Mouse (Mus musculus) embryonic stem cell, embryonic (primary cell): ENCODE results near the gene Pdgfb.

Source experiments
- CTCF ChIA-PET, 4 experiments: fragments of 300-600 bp in 2 of 4; fragments of 350-600 bp in 2 of 4; sonication (Branson Sonifier 250); formaldehyde crosslinking; loops; one replicate each; lab custom pipeline; 2022; ENCODE audit warnings: inconsistent platforms in 2 of 4; lab: Charles Lee
- POLR2A ChIA-PET, 4 experiments: fragments of 300-600 bp in 2 of 4; fragments of 350-600 bp in 2 of 4; sonication (Branson Sonifier 250); formaldehyde crosslinking; loops; one replicate each; lab custom pipeline; 2022; ENCODE audit warnings: antibody characterized with exemption in 4 of 4, inconsistent platforms in 1 of 4; lab: Charles Lee

The Pdgfb gene

DNA sequence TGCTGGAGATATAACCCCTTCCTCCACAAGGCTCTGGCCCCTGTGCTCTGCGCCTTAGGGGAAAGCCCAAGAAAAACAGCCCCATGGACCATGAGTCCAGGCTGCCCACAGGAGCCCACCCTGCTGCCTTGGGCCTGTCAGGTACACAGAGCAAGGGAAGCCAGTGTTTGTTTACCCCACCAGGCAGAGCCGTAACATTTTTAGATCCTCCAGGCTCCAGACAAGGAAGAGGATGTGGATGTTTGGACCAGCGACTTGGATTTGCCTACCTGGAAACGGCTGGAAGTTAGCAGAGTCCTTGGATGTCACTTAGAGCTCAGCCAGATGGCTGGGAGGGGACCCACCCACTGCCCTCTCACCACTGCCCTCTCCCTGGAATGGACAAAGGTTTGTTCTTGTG, 4.8 kb upstream of the Pdgfb start:
- ChIA-PET POLR2A (interaction anchor here in 2 of 4 experiments (0.8 to 1.4 kb wide), 8 partner anchors 8 to 131 kb away, joined by 3 to 5 read pairs (median 4); partner anchors contain the start of gene Cbx7 (in 1 of the 2)), CTCF (interaction anchor here in 3 of 4 experiments (0.6 to 1.5 kb wide), 3 partner anchors 11 to 12 kb away, joined by 3 read pairs; no protein-coding TSS in a partner anchor)

DNA sequence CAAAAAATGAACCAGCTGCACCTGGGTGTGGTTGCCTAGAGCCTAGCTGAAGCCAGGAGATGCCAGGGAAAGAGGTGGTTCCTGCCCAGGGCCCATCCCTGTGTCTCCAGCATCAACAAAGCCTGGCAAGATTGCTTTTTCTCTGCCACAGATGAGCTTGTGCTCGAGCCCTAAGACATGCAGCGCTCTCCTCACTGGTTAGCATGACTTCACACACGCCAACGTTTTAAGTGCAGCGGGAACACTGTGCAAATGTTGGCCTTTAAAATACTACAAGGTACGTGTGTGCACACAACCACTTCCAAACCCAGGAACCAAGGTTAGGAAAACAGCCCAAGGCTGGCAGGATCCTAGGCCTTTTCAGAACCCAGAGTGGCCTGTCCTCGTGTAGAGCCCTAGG, 4.4 kb upstream of the Pdgfb start:
- ChIA-PET CTCF (interaction anchor here (0.6 to 1.5 kb wide), 4 partner anchors 8 to 527 kb away, joined by 3 to 4 read pairs (median 3); no protein-coding TSS in a partner anchor), POLR2A (interaction anchor here in 2 of 4 experiments (1.0 to 1.4 kb wide), 4 partner anchors 12 to 131 kb away, joined by 3 to 4 read pairs (median 3); partner anchors contain the start of gene Cbx7 (in 1 of the 2))

DNA sequence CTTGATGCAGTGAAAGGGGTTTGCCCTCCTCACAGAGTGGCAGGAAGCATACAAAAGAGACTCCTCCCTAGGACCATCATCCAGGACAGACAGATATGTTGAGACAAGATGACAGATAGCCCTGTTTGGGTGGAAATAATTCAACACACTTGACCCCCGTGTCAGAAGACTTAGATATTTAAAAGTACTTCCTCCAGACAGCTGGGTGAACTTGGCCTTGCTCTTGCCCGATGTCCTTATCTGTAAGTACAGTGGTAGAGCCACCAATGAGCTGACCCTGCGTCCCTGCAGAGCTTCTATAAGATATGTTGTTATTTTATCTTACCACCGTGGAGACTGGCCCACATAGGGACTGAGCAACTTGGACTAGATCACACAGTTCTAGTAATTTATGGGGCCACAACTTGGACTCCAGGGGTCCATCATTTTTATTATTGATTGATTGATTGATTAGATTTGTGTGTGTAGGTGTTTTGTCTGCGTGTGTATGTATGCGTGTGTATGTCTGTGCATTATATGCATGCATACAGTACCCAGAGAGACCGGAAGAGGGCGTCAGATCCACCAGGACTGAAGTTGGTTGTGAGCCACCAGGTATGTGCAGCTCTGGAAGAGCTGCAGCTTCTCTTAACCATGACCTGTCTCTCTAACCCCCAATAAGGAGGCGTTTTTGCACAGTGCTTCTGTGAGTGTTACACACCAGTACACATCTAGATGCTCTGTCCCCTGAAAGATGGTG, 2.0 kb upstream of the Pdgfb start:
- POLR2A ChIA-PET, result interaction anchor here in 3 of 4 experiments (0.6 to 8.4 kb wide), 17 partner anchors 8 to 210 kb away, joined by 3 to 49 read pairs (median 5); partner anchors contain the start of gene Cbx7 (in 2 of the 3)
- CTCF ChIA-PET, result interaction anchor here in 2 of 4 experiments (0.7 to 1.4 kb wide), 3 partner anchors 14 to 33 kb away, joined by 3 to 4 read pairs (median 4); no protein-coding TSS in a partner anchor

DNA sequence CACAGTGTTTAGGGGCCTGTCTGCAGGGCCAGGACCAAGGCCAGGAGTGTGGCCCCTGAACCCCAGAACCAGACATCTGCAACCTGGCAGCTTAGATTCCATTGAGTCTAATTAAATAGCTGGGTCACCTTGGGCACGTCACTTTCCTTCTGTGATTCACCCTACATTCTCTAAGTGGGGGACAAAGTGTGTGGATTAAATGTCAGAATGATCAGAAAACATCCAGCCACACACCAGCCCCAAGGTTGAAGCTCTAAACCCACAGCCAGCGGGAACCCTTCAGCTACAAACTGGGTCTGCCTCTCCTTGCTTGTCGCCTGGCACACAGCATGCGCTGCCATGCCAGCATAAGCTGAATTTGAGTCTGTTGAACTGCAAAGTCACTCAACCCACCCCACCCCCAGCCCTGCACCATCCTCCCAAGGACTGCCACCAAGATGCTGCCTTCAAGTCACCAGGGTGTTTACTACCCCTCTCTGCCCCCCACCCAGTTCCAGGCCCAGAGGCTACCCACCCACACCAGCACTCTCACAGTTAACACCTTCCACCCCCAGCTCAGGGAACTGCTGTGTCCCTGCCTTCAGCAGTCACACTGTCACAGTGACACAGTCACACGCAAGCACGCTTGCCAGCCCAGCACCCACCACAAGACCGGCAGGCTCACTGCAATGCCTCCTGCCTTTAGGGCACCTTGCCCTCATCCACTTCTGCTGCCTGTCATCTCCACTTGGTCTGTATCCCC, 605 bp upstream of the Pdgfb start:
- ChIA-PET POLR2A (interaction anchor here (0.6 to 8.4 kb wide), 45 partner anchors 9 to 327 kb away, joined by 3 to 49 read pairs (median 4); partner anchors contain the start of genes Cbx7 (in 3 of the 4), Atf4 (in 1 of the 4) and Tab1 (in 1 of the 4)), CTCF (interaction anchor here (0.5 to 1.3 kb wide), 8 partner anchors 10 to 679 kb away, joined by 3 to 6 read pairs (median 4); no protein-coding TSS in a partner anchor)

DNA sequence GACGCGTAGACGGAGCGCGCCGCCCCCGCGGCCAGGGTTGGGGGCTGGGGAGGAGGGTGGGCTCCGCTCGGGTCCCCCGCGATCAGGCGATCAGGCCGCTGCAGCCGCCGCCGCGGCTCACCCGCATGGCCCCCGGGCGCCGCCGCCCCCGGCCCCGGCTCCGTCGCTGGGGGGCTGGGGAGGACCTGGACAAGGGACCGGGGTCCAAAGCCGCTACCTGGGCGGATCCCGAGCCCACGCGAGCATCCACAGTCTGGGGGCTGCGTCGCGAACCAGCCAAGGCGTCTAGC, 801 bp downstream of the Pdgfb start:
- CTCF ChIA-PET, result interaction anchor here in 2 of 4 experiments (0.6 to 1.3 kb wide), 3 partner anchors 17 to 180 kb away, joined by 3 to 6 read pairs (median 5); no protein-coding TSS in a partner anchor
- POLR2A ChIA-PET, result interaction anchor here in 3 of 4 experiments (0.6 to 8.4 kb wide), 39 partner anchors 8 to 243 kb away, joined by 3 to 65 read pairs (median 4); partner anchors contain the start of genes Cbx7 (in 2 of the 3), Atf4 (in 1 of the 3), Syngr1 (in 1 of the 3) and Tab1 (in 1 of the 3)

DNA sequence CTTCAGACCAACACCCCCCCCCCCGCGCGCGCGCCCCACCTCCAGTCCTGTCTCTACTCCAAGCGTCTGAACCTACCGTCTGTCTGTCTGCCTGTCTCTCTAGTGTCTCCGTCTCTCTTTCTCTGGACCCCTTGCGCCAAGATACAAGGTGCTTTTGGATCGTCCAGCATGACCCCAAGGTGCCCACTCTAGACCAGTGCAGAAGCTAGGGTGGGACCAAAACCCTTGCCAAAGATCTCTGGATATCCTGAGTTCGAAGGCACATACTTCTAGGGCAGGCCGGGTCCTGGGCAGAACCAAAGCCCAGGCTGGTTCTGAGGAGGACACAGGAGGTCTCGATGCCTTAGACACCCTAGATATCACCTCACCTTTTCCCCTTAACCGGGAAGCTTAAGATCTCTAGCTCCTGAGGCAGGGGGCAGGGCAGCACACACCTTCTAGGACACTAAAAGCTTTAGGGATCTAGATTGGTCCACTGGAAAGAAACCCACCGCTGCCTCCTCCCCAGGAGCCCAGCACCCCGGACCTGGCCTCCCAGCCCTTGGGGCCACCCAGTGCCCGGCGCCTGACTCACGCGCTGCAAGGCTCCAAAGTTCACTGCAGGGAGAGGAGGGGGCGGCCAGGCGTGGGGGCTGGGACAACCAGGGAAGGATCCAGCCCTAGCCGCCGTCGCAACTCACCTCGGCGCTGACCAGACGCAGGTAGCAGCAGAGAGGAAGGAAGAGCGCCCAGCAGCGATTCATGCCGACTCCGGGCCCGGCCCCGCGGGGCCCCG, 1.3 kb downstream of the Pdgfb start:
- ChIA-PET CTCF (interaction anchor here in 3 of 4 experiments (0.8 to 1.2 kb wide), 4 partner anchors 9 to 67 kb away, joined by 3 to 4 read pairs (median 4); no protein-coding TSS in a partner anchor), POLR2A (interaction anchor here in 3 of 4 experiments (0.6 to 8.4 kb wide), 38 partner anchors 9 to 652 kb away, joined by 3 to 65 read pairs (median 4); partner anchors contain the start of genes Cbx7 (in 2 of the 3) and Syngr1 (in 1 of the 3))

DNA sequence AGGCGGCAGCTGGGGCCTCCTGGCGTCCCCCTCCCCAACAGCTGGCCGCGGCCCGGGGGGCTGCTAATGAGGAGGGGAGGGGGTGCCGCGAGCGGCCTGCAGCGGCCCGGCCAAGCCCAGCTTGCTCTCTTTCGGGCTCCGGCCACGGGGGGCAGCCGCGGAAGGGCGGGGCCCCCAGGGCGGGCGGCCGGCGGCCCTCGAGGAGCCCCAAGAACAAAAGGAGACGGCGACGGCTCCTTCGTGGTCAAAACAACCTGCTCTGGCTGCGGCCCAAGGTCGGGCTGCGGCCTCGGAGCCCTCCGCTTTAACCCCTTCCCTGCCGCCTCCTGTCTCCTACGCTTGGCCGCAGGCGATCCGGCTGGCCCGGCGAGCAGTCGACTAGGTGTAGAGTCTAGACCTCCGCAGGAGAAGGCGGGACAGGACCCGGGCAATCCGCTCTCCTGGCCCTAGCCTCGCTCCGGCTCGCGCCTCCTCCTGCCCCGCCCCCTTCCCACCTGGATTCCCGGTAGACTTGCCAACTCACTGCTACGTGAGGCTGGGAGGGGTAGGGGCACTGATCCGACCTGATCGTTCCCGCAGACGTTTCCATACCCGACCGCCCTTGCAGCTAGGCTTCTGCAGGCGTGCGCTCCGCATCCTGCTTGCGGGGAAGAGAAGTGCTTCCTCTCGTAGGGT, 2.1 kb downstream of the Pdgfb start:
- CTCF ChIA-PET, result interaction anchor here in 3 of 4 experiments (0.5 to 1.7 kb wide), 8 partner anchors 8 to 229 kb away, joined by 3 to 4 read pairs (median 3); no protein-coding TSS in a partner anchor

DNA sequence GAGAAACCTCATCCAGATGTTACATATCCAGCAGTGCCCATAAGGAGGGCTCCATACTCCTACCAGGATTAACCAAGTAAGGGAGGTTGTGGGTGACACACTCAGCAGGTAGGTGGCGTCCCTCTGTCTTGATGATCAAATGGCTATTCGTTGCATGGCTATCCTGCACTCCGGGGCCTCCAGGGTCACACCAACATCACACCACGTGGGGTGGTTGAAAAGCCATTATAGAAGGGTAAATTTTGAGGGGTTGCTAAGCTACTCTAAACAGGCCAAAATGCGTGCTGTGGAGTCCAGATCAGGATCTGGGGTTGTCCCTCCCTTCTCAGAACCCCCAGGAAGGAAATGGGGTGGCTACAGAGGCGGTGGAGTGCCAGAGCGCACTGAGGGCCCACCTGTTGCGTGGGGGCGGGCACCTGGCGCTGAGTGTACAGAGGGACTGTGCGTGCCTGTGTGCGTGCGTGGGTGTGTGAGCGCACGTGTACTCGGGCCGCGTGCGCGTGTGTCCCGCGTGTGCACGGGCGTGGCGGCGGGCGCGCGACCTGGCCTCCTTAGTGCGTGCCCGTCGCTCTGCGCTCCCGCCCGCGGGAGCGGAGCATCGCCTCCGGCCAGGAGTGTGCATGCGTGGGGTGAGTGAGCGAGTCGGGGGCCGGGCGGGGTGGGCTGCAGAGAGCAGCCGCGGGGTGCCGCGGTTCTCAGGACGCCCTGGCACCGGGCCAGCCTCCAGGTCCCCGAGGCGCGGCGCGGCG, 2.8 kb downstream of the Pdgfb start:
- CTCF ChIA-PET, result interaction anchor here in 3 of 4 experiments (0.5 to 1.7 kb wide), 11 partner anchors 10 to 228 kb away, joined by 3 to 7 read pairs (median 3); no protein-coding TSS in a partner anchor
- POLR2A ChIA-PET, result interaction anchor here in 3 of 4 experiments (0.6 to 8.4 kb wide), 53 partner anchors 8 to 1573 kb away, joined by 3 to 65 read pairs (median 4); partner anchors contain the start of genes Cbx7 (in 3 of the 3), Atf4 (in 1 of the 3), Ep300 (in 1 of the 3) and Tnrc6b (in 1 of the 3)

More for the DNA sequence above, 2.1 kb downstream of the Pdgfb start:
- POLR2A ChIA-PET, result interaction anchor here in 3 of 4 experiments (0.6 to 8.4 kb wide), 46 partner anchors 10 to 653 kb away, joined by 3 to 65 read pairs (median 4); partner anchors contain the start of genes Cbx7 (in 3 of the 3) and Syngr1 (in 1 of the 3)

DNA sequence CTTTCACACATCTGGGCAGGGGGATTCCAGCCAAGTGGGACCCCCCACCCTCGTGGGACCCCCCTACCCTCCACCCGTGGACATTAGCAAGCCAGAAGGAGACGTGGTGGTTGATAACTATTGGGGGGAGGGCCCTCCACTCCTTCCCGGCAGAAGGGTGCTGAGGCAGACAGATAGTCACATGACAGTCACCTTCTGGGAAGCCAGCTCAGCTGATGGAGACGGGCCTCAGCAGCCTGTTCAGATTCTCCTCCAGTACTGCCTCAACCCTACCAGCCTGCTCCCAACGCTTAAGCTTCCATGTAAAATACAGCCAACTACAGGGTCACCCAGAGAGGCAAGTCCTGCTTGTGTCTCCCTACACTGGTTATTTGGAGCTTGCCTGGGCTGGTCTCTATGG, 3.6 kb downstream of the Pdgfb start:
- ChIA-PET POLR2A (interaction anchor here in 3 of 4 experiments (0.6 to 8.4 kb wide), 50 partner anchors 8 to 1574 kb away, joined by 3 to 65 read pairs (median 4); partner anchors contain the start of genes Cbx7 (in 3 of the 3), Atf4 (in 1 of the 3), Ep300 (in 1 of the 3) and Tnrc6b (in 1 of the 3)), CTCF (interaction anchor here in 3 of 4 experiments (0.6 to 1.7 kb wide), 9 partner anchors 10 to 855 kb away, joined by 3 to 7 read pairs (median 3); no protein-coding TSS in a partner anchor)

DNA sequence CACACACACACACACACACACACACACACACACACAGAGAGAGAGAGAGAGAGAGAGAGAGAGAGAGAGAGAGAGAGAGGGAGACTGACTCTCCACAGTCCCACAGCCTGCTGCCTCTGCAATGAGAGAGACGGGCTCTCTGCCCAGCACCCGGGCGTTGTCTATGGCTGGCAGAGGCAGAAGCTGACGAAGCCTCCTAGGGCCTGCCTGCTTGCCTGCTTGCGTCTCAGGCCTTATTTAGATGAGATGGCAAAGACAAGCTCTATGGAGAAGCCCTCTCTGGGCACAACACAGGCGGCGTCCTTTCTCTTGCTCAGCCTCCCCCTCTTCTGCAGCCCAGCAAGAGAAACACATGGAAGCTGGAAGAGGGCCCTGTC, 4.6 kb downstream of the Pdgfb start:
- POLR2A ChIA-PET, result interaction anchor here (0.6 to 8.4 kb wide), 28 partner anchors 10 to 246 kb away, joined by 3 to 65 read pairs (median 4); partner anchors contain the start of gene Cbx7 (in 2 of the 4)
- CTCF ChIA-PET, result interaction anchor here (0.6 to 1.4 kb wide), 10 partner anchors 21 to 1275 kb away, joined by 3 to 10 read pairs (median 4); no protein-coding TSS in a partner anchor

DNA sequence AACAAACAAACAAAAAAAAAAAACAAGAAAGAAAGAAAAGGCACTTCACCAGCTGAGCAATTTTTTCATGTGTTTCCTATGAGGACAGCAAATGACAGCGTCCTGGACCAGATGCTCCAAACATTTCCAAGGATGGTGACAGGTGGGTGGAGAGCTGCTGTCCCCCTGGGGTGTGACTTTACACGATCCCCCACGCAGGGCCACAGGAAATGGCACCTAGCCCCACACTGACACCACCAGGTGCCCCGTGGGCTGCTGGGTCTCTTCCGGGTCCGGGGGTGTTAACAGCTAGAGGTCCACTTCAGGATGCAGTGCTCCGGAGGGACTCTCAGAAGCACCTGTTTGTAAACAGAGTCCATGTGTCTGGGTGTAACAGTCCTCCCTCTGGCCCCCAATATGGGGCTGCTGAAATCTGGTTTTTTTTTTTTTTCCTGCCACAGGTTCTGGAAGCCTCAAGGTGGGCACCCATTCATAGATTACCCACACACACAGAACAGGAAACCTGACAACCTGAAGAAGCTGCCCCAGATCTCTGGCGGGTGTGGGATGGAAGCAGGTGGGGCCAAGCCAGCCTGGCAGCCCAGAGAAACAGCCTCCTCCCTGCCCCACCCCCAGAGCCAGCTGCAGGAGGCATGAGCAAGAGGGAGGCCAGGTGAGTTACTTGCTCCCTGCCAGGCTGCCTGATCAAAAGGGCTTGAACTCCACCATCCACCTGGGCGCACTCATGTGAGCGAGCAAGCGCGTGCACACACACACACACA, 5.2 kb downstream of the Pdgfb start:
- CTCF ChIA-PET, result interaction anchor here (0.6 to 1.4 kb wide), 8 partner anchors 21 to 1275 kb away, joined by 3 to 10 read pairs (median 4); no protein-coding TSS in a partner anchor
- POLR2A ChIA-PET, result interaction anchor here (0.5 to 8.4 kb wide), 34 partner anchors 10 to 247 kb away, joined by 3 to 65 read pairs (median 3); partner anchors contain the start of genes Cbx7 (in 2 of the 4) and Atf4 (in 1 of the 4)

DNA sequence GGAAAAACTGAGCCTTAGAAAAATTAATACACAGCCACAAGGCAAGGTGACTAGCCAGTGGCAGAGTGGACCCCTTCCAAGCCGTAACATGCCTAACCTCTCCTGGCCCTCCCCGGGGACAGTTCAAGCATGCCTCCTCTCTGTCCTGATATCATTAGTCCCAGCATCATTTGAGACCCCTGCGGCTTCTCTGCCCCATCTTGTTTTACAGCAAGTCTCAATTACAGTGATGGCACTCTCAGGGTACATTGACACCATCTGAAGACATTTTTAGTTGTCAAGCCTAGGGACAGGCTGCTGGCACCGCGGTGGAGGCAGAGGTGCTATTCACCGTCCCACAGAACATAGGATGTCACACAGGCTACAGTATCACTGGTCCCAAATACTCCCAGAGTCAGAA, 6.3 kb downstream of the Pdgfb start:
- CTCF ChIA-PET, result interaction anchor here in 1 of 4 experiments (1.3 kb wide), 1 partner anchor 59 kb away, joined by 4 read pairs; no protein-coding TSS in a partner anchor
- POLR2A ChIA-PET, result interaction anchor here in 3 of 4 experiments (0.6 to 8.4 kb wide), 9 partner anchors 22 to 859 kb away, joined by 3 to 57 read pairs (median 3); partner anchors contain the start of gene Cbx7 (in 1 of the 3)

DNA sequence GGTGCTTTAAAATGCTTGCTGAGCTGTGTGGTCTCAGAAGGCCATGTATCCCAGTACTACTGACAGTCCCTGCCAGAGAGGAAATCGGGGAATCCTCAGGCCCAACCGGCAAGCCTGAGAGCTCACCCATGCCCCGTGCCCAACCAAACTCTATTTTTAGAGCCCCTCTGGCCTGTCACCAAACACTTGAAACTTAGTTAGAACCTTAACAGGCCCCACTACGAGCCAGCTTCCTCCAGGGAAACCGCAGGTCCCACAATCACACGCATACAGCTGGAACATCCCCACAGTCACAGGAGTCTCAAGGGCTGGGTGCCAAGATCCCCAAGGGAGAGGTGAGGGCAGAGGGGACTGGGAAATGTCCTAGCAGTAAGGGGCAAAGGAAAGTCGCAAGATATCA, 8.6 kb downstream of the Pdgfb start:
- POLR2A ChIA-PET, result interaction anchor here in 3 of 4 experiments (0.7 to 2.7 kb wide), 26 partner anchors 9 to 316 kb away, joined by 3 to 14 read pairs (median 4); partner anchors contain the start of genes Cbx7 (in 3 of the 3), Pdgfb (in 2 of the 3), Gtpbp1 (in 1 of the 3) and Mief1 (in 1 of the 3)
- CTCF ChIA-PET, result interaction anchor here in 3 of 4 experiments (0.6 to 1.4 kb wide), 5 partner anchors 10 to 214 kb away, joined by 3 to 5 read pairs (median 3); no protein-coding TSS in a partner anchor

DNA sequence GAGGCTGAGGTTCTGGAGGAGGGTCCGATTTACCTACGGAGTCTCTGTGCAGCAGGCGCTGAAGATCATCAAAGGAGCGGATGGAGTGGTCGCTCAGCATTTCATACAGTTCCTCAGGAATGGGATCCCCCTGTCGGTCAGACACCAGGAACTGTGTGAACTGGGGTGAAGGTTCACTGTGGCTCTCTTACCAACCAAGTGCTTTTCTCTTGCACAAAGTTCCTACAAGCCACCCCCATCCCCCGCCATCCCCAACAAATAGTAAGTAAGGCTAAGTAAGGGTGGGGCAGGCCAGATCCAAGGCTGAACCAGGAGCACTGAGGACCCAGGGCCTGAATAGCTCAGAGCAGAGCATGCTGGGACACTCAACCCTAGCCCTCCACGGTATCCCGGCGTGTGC, 9.3 kb downstream of the Pdgfb start:
- ChIA-PET POLR2A (interaction anchor here in 3 of 4 experiments (0.7 to 2.7 kb wide), 21 partner anchors 8 to 315 kb away, joined by 3 to 14 read pairs (median 4); partner anchors contain the start of genes Cbx7 (in 3 of the 3), Pdgfb (in 2 of the 3) and Gtpbp1 (in 1 of the 3)), CTCF (interaction anchor here in 3 of 4 experiments (0.6 to 1.3 kb wide), 4 partner anchors 10 to 213 kb away, joined by 3 read pairs; no protein-coding TSS in a partner anchor)
